Mouse (Mus musculus) ES-E14 (cell line): ENCODE data around the gene Sned1.

ENCODE experiments used
- CHD2 ChIP-seq: IDR thresholded peaks from 2 replicates; pipeline ENCODE4 v1.6.1; 2014; ENCODE audit warnings: mild to moderate bottlenecking, low read depth, low read length, inconsistent platforms
- ZC3H11A ChIP-seq: IDR thresholded peaks from 2 replicates; pipeline ENCODE4 v1.6.1; 2012; ENCODE audit warnings: low read depth, mild to moderate bottlenecking, inconsistent platforms, low read length, borderline replicate concordance

GRCm38 (mm10) chr1:93235576-93236544 is at the start of gene Sned1:
- TF ChIP-seq CHD2 (no peak), ZC3H11A (no peak)
